Mouse (Mus musculus) stomach, embryonic 16.5 days (tissue): ENCODE measurements at regions not wholly inside any gene's neighbourhood (a gene's known extent, or its start where the extent isn't known, plus 50 kb on each side); places are given as distances from the start of the nearest gene placed in this dataset.

Experiments
- ATAC-seq: fragments of 200-750 bp; cut with Nextera tagmentation; 2 replicates; pipeline ENCODE4 v1.8.0; 2017; ENCODE audit warnings: moderate number of reproducible peaks, moderate TSS enrichment; ENCODE audit not compliant: insufficient read depth, low FRiP score
- H3K27ac ChIP-seq: fragments of 300-500 bp; sonication (generic); 2 replicates; pipeline ENCODE4 v1.5.1; 2014; ENCODE audit warnings: low read length
- H3K27me3 ChIP-seq: fragments of 300-500 bp; sonication (generic); 2 replicates; pipeline ENCODE4 v1.6.1; 2014; ENCODE audit warnings: low read length, control low read depth, mixed read lengths; ENCODE audit not compliant: control insufficient read depth, insufficient read depth
- H3K36me3 ChIP-seq: fragments of 300-500 bp; sonication (generic); 2 replicates; pipeline ENCODE4 v1.6.1; 2014; ENCODE audit warnings: low read length; ENCODE audit not compliant: control insufficient read depth, insufficient read depth
- H3K4me1 ChIP-seq: fragments of 300-500 bp; sonication (generic); 2 replicates; pipeline ENCODE4 v1.6.1; 2014; ENCODE audit warnings: low read length, control low read depth, mixed read lengths; ENCODE audit not compliant: control insufficient read depth, insufficient read depth
- H3K4me2 ChIP-seq: fragments of 300-500 bp; sonication (generic); 2 replicates; pipeline ENCODE4 v1.6.1; 2014; ENCODE audit warnings: low read depth, low read length, mixed read lengths
- H3K4me3 ChIP-seq: fragments of 300-500 bp; sonication (generic); replicated peaks from 2 replicates; pipeline ENCODE4 v1.5.1; 2014; ENCODE audit warnings: mild to moderate bottlenecking, low read length
- H3K9ac ChIP-seq: fragments of 300-500 bp; sonication (generic); 2 replicates; pipeline ENCODE4 v1.6.1; 2014; ENCODE audit warnings: low read length
- H3K9me3 ChIP-seq: fragments of 300-500 bp; sonication (generic); replicated peaks from 2 replicates; pipeline ENCODE4 v1.6.1; 2016; ENCODE audit warnings: low read length, control low read depth; ENCODE audit not compliant: control insufficient read depth
- WGBS: fragments of 180-500 bp; shearing (Covaris S2); extraction: QIAGEN DNeasy Blood & Tissue Kit; methylation state at CpG from one replicate; pipeline ENCODE4 v1.1.7; 2014; 5-methylcytosine and 5-hydroxymethylcytosine counted together

DNA sequence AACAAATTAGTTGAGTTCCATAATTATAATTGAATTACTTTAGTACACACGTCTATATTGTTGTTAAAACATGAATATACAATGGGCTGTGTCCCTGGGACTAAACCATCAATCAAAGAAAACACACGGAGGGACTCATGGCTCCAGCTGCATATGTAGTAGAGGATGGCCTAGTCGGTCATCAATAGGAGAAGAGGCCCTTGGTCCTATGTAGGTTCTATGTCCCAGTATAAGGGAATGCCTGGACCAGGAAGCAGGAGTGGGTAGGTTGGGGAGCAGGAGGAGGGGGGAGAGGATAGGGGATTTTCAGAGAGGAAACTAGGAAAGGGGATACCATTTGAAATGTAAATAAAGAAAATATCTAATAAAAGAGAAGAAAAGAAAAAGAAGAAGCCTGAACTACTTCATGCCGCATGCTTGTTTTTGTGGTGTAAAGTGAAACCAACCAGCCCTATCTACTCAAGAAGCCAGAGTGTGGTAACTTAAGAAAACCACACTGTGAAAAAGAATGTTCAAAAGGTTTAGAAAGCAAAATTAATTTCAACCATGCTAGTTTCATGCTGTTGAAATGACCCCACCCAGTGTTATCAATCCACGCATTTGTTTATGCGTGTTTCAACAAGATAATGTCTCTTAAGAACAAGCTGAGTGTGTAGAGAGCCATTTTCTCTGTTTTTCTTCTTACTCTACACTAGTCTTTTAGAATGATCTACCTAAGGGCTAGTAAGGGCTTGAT, 134.4 kb upstream of the Itga4 start:
- no peak for ATAC-seq
- Histone ChIP-seq H3K9me3 (no peaks in the 10 kb centered on the region), H3K9ac (no peak overlapping the region), H3K27me3 (no peaks in the 10 kb centered on the region), H3K4me1 (no peaks in the 10 kb centered on the region), H3K36me3 (no peaks in the 10 kb centered on the region), H3K4me3 (no peak overlapping the region), H3K27ac (no peak overlapping the region), H3K4me2 (no peak overlapping the region)
- WGBS: 78% methylated on average over 6 of the region's 6 CpGs

- H3K4me2 ChIP-seq: no peak overlapping the region
- H3K9ac ChIP-seq: no peak overlapping the region
- no peak for ATAC-seq
- no peaks in the 10 kb centered on the region for H3K27me3 ChIP-seq
- H3K9me3 ChIP-seq: no peaks in the 10 kb centered on the region
- no peaks in the 10 kb centered on the region for H3K4me1 ChIP-seq
- no peak overlapping the region for H3K4me3 ChIP-seq
- H3K27ac ChIP-seq: no peak overlapping the region
- no peaks in the 10 kb centered on the region for H3K36me3 ChIP-seq
These were observed 132.7 kb upstream of the Itga4 start for GRCm38 (mm10) chr2:79122530-79122929.

DNA sequence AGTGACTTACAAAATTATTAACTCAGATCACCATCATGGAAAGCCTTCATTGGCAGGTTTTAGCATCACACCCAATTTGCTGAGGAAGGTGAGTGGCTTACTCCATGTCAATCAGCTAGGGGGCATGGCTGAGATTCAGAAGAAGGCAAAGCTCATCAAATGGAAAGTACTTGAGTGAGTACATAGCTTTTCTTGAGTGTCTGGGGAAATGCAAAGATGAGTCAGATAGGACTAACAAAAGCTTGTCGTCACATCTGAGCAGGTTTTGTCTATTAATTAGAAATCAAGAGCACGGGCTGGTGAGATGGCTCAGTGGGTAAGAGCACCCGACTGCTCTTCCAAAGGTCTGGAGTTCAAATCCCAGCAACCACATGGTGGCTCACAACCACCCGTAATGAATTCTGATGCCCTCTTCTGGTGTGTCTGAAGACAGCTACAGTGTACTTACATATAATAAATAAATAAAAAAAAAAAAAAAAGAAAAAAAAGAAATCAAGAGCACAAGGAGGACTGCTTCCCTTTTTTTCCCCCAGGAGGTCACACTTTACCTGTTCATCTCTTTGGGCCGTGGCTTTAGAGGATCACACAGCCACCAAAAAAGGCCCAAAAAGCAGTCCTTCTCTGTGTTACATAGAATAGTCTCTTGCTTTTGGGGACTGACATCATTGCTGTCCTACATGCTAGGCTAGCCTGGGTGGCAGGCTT, 130.8 kb upstream of the Itga4 start:
- Histone ChIP-seq H3K27me3 (no peaks in the 10 kb centered on the region), H3K36me3 (no peaks in the 10 kb centered on the region), H3K4me2 (no peak overlapping the region), H3K27ac (no peak overlapping the region), H3K4me3 (no peak overlapping the region), H3K4me1 (no peaks in the 10 kb centered on the region), H3K9ac (no peak overlapping the region), H3K9me3 (no peaks in the 10 kb centered on the region)
- ATAC-seq: no peak
- WGBS: 86% methylated on average over 4 of the region's 5 CpGs

DNA sequence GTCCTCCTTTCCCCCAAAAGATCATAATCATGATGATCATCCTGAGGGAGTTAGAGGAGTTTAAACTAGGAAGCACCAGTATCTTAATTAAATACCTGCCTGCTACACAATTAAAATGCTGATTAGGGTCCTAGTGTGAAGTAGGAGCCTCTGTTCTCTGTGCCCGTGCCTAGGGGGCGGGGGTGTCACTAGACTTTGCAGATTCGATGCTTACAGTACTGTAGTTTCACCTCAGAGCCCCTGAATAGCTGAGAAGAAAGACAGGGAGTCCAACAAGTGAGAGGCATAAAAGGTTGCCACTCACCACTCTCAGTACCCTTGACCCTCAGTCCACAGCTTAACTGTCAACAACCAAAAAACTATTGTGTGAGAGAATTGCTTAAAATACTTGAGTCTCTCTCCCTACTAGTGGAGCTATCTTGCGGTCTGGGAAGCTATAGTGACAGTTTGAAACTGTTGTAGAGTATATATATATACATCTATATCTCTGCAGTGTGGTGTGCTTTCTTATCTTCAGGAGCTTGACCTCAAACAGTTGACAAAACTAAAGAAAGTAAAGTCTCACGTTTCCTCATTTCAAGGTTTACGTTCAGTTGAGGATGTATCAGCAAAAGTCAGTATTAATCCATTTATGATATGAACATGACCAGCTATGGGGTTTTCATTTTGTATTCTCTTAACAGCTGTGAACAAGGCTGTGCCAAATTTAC, 128.9 kb upstream of the Itga4 start:
- Histone ChIP-seq H3K27me3 (no peaks in the 10 kb centered on the region), H3K4me3 (no peak overlapping the region), H3K36me3 (no peaks in the 10 kb centered on the region), H3K9ac (no peak overlapping the region), H3K9me3 (no peaks in the 10 kb centered on the region), H3K4me2 (no peak overlapping the region), H3K27ac (no peak overlapping the region), H3K4me1 (no peaks in the 10 kb centered on the region)
- 29% methylated on average over 6 of the region's 6 CpGs for WGBS
- no peak for ATAC-seq

DNA sequence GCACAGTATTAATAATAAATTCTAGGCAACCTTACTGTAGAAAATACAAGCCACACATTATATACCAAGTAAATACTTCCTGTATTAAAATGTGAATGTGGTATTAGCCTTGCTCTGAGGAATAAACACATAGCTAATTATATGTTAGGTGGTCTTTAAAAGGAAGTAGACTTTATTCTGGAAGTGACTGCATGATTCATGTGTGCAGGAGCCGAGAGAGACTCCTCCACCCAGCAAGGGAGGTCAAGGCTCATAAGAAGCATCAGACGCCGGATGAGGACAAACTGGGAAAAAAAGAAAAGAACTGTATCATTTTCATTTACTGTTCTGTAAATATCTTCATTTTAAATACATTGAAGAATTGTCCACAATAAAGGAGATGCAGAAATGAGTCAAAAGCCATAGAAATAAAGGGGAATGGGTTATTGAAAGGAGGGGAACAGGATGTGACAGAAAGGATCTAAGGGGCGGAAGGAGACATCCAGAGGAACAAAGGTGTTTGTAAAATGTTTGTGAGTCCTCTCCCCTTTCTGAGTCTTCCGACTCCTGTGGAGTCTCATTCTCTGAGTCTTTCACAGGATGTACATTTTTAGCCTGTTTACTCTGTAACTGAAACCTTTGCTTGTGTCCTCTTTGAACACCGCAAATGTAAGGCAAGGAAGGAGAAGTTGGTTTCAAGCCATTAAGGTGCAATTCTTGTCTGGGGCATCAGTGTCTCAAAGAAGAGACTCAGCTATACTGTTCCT, 128.1 kb upstream of the Itga4 start:
- Histone ChIP-seq H3K4me3 (no peak overlapping the region), H3K36me3 (no peaks in the 10 kb centered on the region), H3K9ac (no peak overlapping the region), H3K9me3 (no peaks in the 10 kb centered on the region), H3K4me1 (no peaks in the 10 kb centered on the region), H3K27me3 (no peaks in the 10 kb centered on the region), H3K4me2 (no peak overlapping the region), H3K27ac (no peak overlapping the region)
- no peak for ATAC-seq
- WGBS: 60% methylated on average over 6 of the region's 6 CpGs

DNA sequence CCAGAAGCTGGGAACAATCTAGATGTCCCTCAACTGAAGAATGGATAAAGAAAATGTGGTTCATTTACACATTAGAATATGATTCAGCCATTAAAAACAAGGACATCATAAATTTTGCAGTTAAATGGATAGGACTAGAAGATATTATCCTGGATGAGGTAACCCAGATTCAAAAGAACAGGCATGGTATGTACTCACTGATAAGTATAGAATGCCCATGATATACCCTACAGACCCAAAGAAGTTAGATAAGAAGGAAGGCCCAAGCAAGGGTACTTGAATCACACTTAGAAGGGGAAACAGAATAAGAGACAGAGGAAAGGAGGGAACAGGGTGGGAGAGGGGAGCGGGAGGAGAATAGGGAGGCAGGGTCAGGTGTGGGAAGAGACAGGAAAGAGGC, 127.4 kb upstream of the Itga4 start:
- Histone ChIP-seq H3K9ac (no peak overlapping the region), H3K4me2 (no peak overlapping the region), H3K4me1 (no peaks in the 10 kb centered on the region), H3K4me3 (no peak overlapping the region), H3K27ac (no peak overlapping the region), H3K9me3 (no peaks in the 10 kb centered on the region), H3K36me3 (no peaks in the 10 kb centered on the region), H3K27me3 (no peaks in the 10 kb centered on the region)
- 86% methylated on average over 1 of the region's 1 CpGs for WGBS
- no peak for ATAC-seq

- Histone ChIP-seq H3K4me1 (no peaks in the 10 kb centered on the region), H3K9me3 (no peaks in the 10 kb centered on the region), H3K36me3 (no peaks in the 10 kb centered on the region), H3K4me3 (no peak overlapping the region), H3K4me2 (no peak overlapping the region), H3K9ac (no peak overlapping the region), H3K27ac (no peak overlapping the region), H3K27me3 (no peaks in the 10 kb centered on the region)
- 88% methylated on average over 7 of the region's 7 CpGs for WGBS
- ATAC-seq: no peak
These were observed 124.6 kb upstream of the Itga4 start for GRCm38 (mm10) chr2:79130660-79131059.

DNA sequence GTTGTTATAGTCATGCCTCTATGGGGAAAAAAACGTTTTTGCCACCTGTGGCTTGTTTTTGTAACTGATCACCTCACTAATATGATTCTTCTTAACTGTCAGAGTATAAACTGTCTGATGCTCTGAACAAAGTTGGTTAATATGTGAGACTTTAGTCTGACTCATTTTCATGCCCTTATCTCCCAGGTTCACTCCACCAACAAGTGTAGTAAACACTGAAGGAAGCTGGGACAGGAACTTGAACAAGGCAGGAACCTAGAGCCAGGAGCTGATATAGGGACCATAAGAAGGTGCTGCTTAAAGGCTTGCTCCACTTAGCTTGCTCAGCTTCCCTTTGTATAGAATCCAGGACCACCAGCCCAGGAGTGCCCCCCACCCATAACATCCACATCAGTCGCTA, 124.0 kb upstream of the Itga4 start:
- no peak for ATAC-seq
- Histone ChIP-seq H3K27me3 (no peaks in the 10 kb centered on the region), H3K9ac (no peak overlapping the region), H3K4me3 (no peak overlapping the region), H3K9me3 (no peaks in the 10 kb centered on the region), H3K4me1 (no peaks in the 10 kb centered on the region), H3K27ac (no peak overlapping the region), H3K36me3 (no peaks in the 10 kb centered on the region), H3K4me2 (no peak overlapping the region)
- WGBS: 73% methylated on average over 2 of the region's 2 CpGs
